Mouse (Mus musculus): ENCODE data around the gene Glod4.
A peak's percentile ranks its signal among the peaks of the same experiment; 100 is the strongest.

Gene Glod4

GRCm38 (mm10) chr11:76085898-76086591 is 157.5 kb downstream of the Glod4 start:
- peak; percentile 29 to 54 for DNase-seq (ENCODE audit: low spot score in 2 of 2)

- DNase-seq (ENCODE audit: low spot score in 2 of 2): no peak
Observed at GRCm38 (mm10) chr11:76084943-76085342, 158.6 kb downstream of the Glod4 start.

GRCm38 (mm10) chr11:76083941-76084367 is 159.6 kb downstream of the Glod4 start:
- no peak for DNase-seq (ENCODE audit: low spot score in 2 of 2)

GRCm38 (mm10) chr11:76081048-76081640 is 162.4 kb downstream of the Glod4 start:
- DNase-seq (ENCODE audit: low spot score in 2 of 2): no peak

GRCm38 (mm10) chr11:76080293-76080692 is 163.2 kb downstream of the Glod4 start:
- DNase-seq (ENCODE audit: low spot score in 2 of 2): no peak

- DNase-seq (ENCODE audit: low spot score in 2 of 2): no peak
Observed at GRCm38 (mm10) chr11:76077341-76077740, 166.2 kb downstream of the Glod4 start.

GRCm38 (mm10) chr11:76074296-76075093 is 169.0 kb downstream of the Glod4 start:
- no peak for DNase-seq (ENCODE audit: low spot score in 2 of 2)
